Mouse (Mus musculus) liver, embryonic 15.5 days (tissue): Measurements from ENCODE around the gene Tnfrsf17. TPM values are rescaled to one million over a fixed set of nuclear protein-coding genes. Genes with fewer than 3 reads are reported as not detected.
A peak's percentile ranks its signal among the peaks of the same experiment; 100 is the strongest.
"Not testable (repeated sequence)": the region's sequence is repeated elsewhere in the genome, so short reads cannot be mapped to it uniquely, and the experiment has no call there.

Experiments
- ATAC-seq: fragments of 200-750 bp; cut with Nextera tagmentation; 2 replicates; pipeline ENCODE4 v1.8.0; 2017; ENCODE audit warnings: moderate number of reproducible peaks, mild to moderate bottlenecking, moderate library complexity; ENCODE audit not compliant: insufficient read depth
- H3K27ac ChIP-seq: fragments of 300-500 bp; sonication (generic); replicated peaks from 2 replicates; pipeline ENCODE4 v1.5.1; 2015; ENCODE audit warnings: mild to moderate bottlenecking, inconsistent platforms
- H3K27me3 ChIP-seq: fragments of 300-500 bp; sonication (generic); 2 replicates; pipeline ENCODE4 v1.6.1; 2015; ENCODE audit warnings: mild to moderate bottlenecking, inconsistent platforms
- H3K36me3 ChIP-seq: fragments of 300-500 bp; sonication (generic); replicated peaks from 2 replicates; pipeline ENCODE4 v1.6.1; 2015; ENCODE audit warnings: moderate library complexity, mild to moderate bottlenecking, inconsistent platforms
- H3K4me1 ChIP-seq: fragments of 300-500 bp; sonication (generic); replicated peaks from 2 replicates; pipeline ENCODE4 v1.6.1; 2015; ENCODE audit warnings: inconsistent platforms
- H3K4me2 ChIP-seq: fragments of 300-500 bp; sonication (generic); 2 replicates; pipeline ENCODE4 v1.6.1; 2015; ENCODE audit warnings: moderate library complexity, mild to moderate bottlenecking, inconsistent platforms
- H3K4me3 ChIP-seq: fragments of 300-500 bp; sonication (generic); replicated peaks from 2 replicates; pipeline ENCODE4 v1.5.1; 2015; ENCODE audit warnings: mild to moderate bottlenecking, inconsistent platforms
- H3K9ac ChIP-seq: fragments of 300-500 bp; sonication (generic); 2 replicates; pipeline ENCODE4 v1.6.1; 2015; ENCODE audit warnings: moderate library complexity, mild to moderate bottlenecking, inconsistent platforms
- H3K9me3 ChIP-seq: fragments of 300-500 bp; sonication (generic); replicated peaks from 2 replicates; pipeline ENCODE4 v1.6.1; 2016; ENCODE audit warnings: inconsistent platforms
- WGBS: fragments of 180-500 bp; shearing (Covaris S2); methylation state at CpG from one replicate; pipeline ENCODE4 v1.1.7; 2015; ENCODE audit warnings: mixed read lengths; ENCODE audit not compliant: insufficient replicate concordance; 5-methylcytosine and 5-hydroxymethylcytosine counted together
- polyA plus RNA-seq: library from polyadenylated mRNA; unstranded; fragments of >200 nt; fragmentation: Nextera tagmentation; extraction: Ambion mirVana; gene quantifications from 2 replicates; pipeline ENCODE4 v1.2.1, GENCODE M21; 2015

The Tnfrsf17 gene
- polyA plus RNA-seq, 1 experiment from 2014 or later = not detected

- H3K27ac ChIP-seq, H3K27me3 ChIP-seq, H3K36me3 ChIP-seq, ATAC-seq, H3K9ac ChIP-seq, H3K4me1 ChIP-seq, H3K9me3 ChIP-seq, H3K4me3 ChIP-seq, H3K4me2 ChIP-seq: not testable (repeated sequence)
- WGBS = 55% methylated on average over 1 of the region's 1 CpGs
Observed at GRCm38 (mm10) chr16:11297700-11298099, 15.9 kb upstream of the Tnfrsf17 start.

GRCm38 (mm10) chr16:11303741-11304140 lies 9.9 kb upstream of the Tnfrsf17 start:
- H3K27ac ChIP-seq = no peak overlapping the region
- H3K4me2 ChIP-seq = no peak overlapping the region
- H3K4me1 ChIP-seq = no peaks in the 10 kb centered on the region
- no peak overlapping the region for H3K4me3 ChIP-seq
- ATAC-seq = no peak
- no peaks in the 10 kb centered on the region for H3K36me3 ChIP-seq
- H3K27me3 ChIP-seq = no peaks in the 10 kb centered on the region
- no peaks in the 10 kb centered on the region for H3K9me3 ChIP-seq
- no peak overlapping the region for H3K9ac ChIP-seq

- 70% methylated on average over 2 of the region's 2 CpGs for WGBS
- H3K27ac ChIP-seq = no peak overlapping the region
- ATAC-seq = no peak
- H3K4me1 ChIP-seq = no peaks in the 10 kb centered on the region
- H3K4me2 ChIP-seq = no peak overlapping the region
- H3K36me3 ChIP-seq = no peaks in the 10 kb centered on the region
- no peaks in the 10 kb centered on the region for H3K9me3 ChIP-seq
- no peak overlapping the region for H3K4me3 ChIP-seq
- H3K27me3 ChIP-seq = no peaks in the 10 kb centered on the region
- no peak overlapping the region for H3K9ac ChIP-seq
Observed at GRCm38 (mm10) chr16:11305531-11305930, 8.1 kb upstream of the Tnfrsf17 start.

GRCm38 (mm10) chr16:11315786-11316320 lies 2.2 kb downstream of the Tnfrsf17 start:
- Histone ChIP-seq H3K27me3 (no peaks in the 10 kb centered on the region), H3K4me3 (no peak overlapping the region), H3K4me2 (no peak overlapping the region), H3K4me1 (no peaks in the 10 kb centered on the region), H3K27ac (no peak overlapping the region), H3K9me3 (no peaks in the 10 kb centered on the region), H3K36me3 (no peaks in the 10 kb centered on the region), H3K9ac (no peak overlapping the region)
- ATAC-seq = no peak
- 51% methylated on average over 5 of the region's 5 CpGs for WGBS

GRCm38 (mm10) chr16:11316748-11317147 lies 3.1 kb downstream of the Tnfrsf17 start:
- no peaks in the 10 kb centered on the region for H3K4me1 ChIP-seq
- H3K27ac ChIP-seq = no peak overlapping the region
- H3K4me3 ChIP-seq = no peak overlapping the region
- H3K4me2 ChIP-seq = no peak overlapping the region
- no peak for ATAC-seq
- no peaks in the 10 kb centered on the region for H3K9me3 ChIP-seq
- 51% methylated on average over 5 of the region's 5 CpGs for whole genome bisulfite sequencing
- H3K36me3 ChIP-seq = no peaks in the 10 kb centered on the region
- no peaks in the 10 kb centered on the region for H3K27me3 ChIP-seq
- no peak overlapping the region for H3K9ac ChIP-seq

- Histone ChIP-seq H3K4me3 (no peak overlapping the region), H3K4me2 (no peak overlapping the region), H3K27me3 (no peaks in the 10 kb centered on the region), H3K9ac (no peak overlapping the region), H3K27ac (no peak overlapping the region), H3K36me3 (no peaks in the 10 kb centered on the region), H3K9me3 (no peaks in the 10 kb centered on the region), H3K4me1 (peaks cover 5% of the 10 kb centered on the region)
- 28% methylated on average over 6 of the region's 6 CpGs for WGBS
- no peak for ATAC-seq
Observed at GRCm38 (mm10) chr16:11317324-11317723, 3.7 kb downstream of the Tnfrsf17 start.

- H3K4me3 ChIP-seq = peak within 1 kb of the TSS; percentile 90
- no peaks in the 10 kb centered on the region for H3K9me3 ChIP-seq
- H3K9ac ChIP-seq = peak within 1 kb of the TSS; percentile 87
- peak; percentile 94 for ATAC-seq
- peak within 1 kb of the TSS; percentile 92 for H3K4me2 ChIP-seq
- no peaks in the 10 kb centered on the region for H3K27me3 ChIP-seq
- WGBS = 5% methylated on average over 61 of the region's 61 CpGs
- H3K36me3 ChIP-seq = no peaks in the 10 kb centered on the region
- H3K27ac ChIP-seq = peak within 1 kb of the TSS; percentile 87
- peaks cover 20% of the 10 kb centered on the region for H3K4me1 ChIP-seq
Observed at GRCm38 (mm10) chr16:11322409-11323323, 9.1 kb downstream of the Tnfrsf17 start, which contains the start of gene Snx29. Snx29 (plus strand) TSS chr16:11322908.

GRCm38 (mm10) chr16:11323324-11324051 lies 9.9 kb downstream of the Tnfrsf17 start:
- peak overlapping the region; percentile 87 for H3K9ac ChIP-seq
- H3K36me3 ChIP-seq = no peaks in the 10 kb centered on the region
- H3K27ac ChIP-seq = peak overlapping the region; percentile 87
- peak overlapping the region; percentile 92 for H3K4me2 ChIP-seq
- ATAC-seq = peak; percentile 41
- WGBS = 8% methylated on average over 17 of the region's 17 CpGs
- H3K4me3 ChIP-seq = peak overlapping the region; percentile 90
- H3K27me3 ChIP-seq = no peaks in the 10 kb centered on the region
- H3K4me1 ChIP-seq = peaks cover 20% of the 10 kb centered on the region
- H3K9me3 ChIP-seq = no peaks in the 10 kb centered on the region

GRCm38 (mm10) chr16:11330081-11330800 lies 16.6 kb downstream of the Tnfrsf17 start:
- Histone ChIP-seq H3K4me2 (no peak overlapping the region), H3K4me3 (no peak overlapping the region), H3K27me3 (no peaks in the 10 kb centered on the region), H3K27ac (no peak overlapping the region), H3K9me3 (no peaks in the 10 kb centered on the region), H3K4me1 (no peaks in the 10 kb centered on the region), H3K36me3 (no peaks in the 10 kb centered on the region), H3K9ac (no peak overlapping the region)
- WGBS = 63% methylated on average over 3 of the region's 3 CpGs
- ATAC-seq = no peak

- no peak for ATAC-seq
Observed at GRCm38 (mm10) chr16:11331030-11331429, 17.4 kb downstream of the Tnfrsf17 start.

More at GRCm38 (mm10) chr16:11331030-11331429, 17.4 kb downstream of the Tnfrsf17 start:
- no peak overlapping the region for H3K4me3 ChIP-seq
- no peaks in the 10 kb centered on the region for H3K9me3 ChIP-seq
- no peaks in the 10 kb centered on the region for H3K4me1 ChIP-seq
- H3K4me2 ChIP-seq = no peak overlapping the region
- no peaks in the 10 kb centered on the region for H3K27me3 ChIP-seq
- H3K9ac ChIP-seq = no peak overlapping the region
- WGBS = 63% methylated on average over 1 of the region's 1 CpGs
- no peaks in the 10 kb centered on the region for H3K36me3 ChIP-seq
- H3K27ac ChIP-seq = no peak overlapping the region
